Mouse (Mus musculus) lung, postnatal 0 days (tissue): ENCODE measurements at regions not wholly inside any gene's neighbourhood (a gene's known extent, or its start where the extent isn't known, plus 50 kb on each side); places are given as distances from the start of the nearest gene placed in this dataset.

Experiments used
- CTCF ChIP-seq: IDR thresholded peaks from 2 replicates; pipeline ENCODE4 v1.5.1; 2016; ENCODE audit warnings: antibody characterized with exemption, mild to moderate bottlenecking
- EP300 ChIP-seq: IDR thresholded peaks from 2 replicates; pipeline ENCODE4 v1.6.1; 2016; ENCODE audit warnings: antibody characterized with exemption, mild to moderate bottlenecking, control low read depth

GRCm38 (mm10) chr8:102899525-102899924, 114.1 kb upstream of the Cdh11 start:
- no peak for TF ChIP-seq CTCF
- TF ChIP-seq EP300 = no peak
